Mouse (Mus musculus): Measurements from ENCODE around the gene Gja3.
"Not testable (repeated sequence)": the region's sequence is repeated elsewhere in the genome, so short reads cannot be mapped to it uniquely, and the experiment has no call there.

The Gja3 gene

DNA sequence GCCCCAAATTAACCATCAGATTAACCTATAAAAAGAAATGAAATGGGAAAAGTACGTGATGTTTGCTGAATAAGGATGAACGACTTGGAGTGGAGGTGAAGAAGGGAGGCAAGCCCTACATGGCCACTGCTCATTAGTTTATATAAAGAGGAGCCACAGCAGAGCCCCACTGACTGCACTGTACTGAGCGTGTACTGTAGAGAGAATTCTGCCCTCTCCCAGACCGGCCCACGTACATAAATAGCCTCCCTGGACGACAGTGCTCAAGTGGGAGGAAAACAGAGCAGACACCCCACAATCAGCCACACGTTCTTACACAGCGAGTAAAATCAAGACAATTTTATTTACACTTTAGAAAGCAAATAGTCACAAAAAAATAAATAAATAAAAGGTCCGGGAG lies 23.8 kb downstream of the Gja3 start:
- no peak for DNase-seq

DNA sequence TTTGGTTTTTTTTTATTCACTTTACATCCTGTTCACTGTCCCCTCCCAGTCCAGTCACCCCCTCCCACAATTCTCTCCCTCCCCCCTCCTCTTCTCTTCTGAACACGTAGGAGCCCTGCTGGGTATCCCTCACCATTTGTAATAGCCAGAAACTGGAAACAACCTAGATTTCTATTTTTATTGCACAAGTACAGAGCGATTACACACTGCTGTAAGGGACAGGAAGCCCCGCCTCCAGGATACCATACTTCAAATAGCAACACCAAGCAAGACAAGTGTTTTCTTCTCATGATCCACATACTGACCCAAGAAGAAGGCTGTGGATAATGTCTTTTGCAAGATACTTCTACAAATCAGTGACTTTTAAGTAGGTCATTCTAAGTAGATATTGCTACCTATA lies 25.1 kb downstream of the Gja3 start:
- no peak for DNase-seq

DNA sequence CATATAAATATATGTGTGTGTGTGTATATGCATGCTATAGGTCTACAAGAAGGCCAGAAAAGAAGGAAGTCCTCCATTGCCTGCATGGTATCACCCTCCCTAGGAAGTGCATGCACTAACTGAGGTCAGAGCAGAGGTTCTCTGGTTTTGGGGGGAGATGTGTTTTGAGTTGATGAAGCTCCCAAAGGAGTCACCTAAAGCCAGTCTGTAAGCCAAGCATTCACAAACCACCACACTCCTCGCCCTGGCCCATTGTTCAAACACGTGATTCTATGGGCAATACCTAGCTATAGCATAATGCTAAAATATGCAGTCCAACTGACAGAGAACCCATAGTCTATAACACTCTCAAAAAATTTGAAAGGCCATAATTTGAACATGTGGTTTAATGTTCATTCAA lies 39.5 kb downstream of the Gja3 start:
- DNase-seq = no peak

DNA sequence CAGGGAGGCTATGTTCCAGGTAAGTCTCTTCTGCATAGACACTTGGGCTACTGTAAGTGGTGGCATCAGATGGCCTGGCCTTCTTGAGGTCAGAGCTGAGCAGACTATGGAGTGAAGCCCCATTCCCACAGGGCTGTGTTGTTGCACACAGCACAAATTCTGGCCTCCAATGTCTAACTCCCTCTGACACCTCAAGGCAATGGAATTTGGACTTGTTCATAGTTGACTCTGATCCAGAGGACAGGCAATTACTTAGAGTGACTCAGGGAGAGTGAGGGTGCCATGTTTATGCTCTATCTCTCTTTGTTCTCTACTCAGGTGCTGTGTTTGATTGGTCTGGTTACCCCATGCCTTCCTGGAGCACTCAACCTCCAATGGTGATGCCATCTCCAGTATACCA lies 41.1 kb downstream of the Gja3 start:
- DNase-seq = not testable (repeated sequence)

DNA sequence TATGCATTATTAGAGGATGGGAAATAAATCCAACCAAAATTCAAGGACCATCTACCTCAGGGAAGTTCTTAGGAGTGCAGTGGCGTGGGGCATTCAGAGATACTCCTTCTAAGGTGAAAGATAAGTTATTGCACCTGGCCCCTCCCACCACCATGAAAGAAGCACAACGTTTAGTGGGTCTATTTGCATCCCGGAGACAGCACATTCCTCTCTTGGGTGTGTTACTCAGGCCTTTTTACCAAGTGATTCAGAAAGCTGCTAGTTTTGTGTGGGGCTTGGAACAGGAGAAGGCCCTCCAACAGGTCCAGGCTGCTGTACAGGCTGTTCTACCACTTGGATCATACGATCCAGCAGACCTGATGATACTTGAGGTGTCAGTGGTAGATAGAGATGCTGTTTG lies 69.3 kb downstream of the Gja3 start:
- DNase-seq = no peak

Measured in cerebellum, adult 11-12 months (tissue).